Mouse (Mus musculus) liver, embryonic 14.5 days (tissue): ENCODE data around the gene Gm28035. TPM values are rescaled to one million over a fixed set of nuclear protein-coding genes. Genes with fewer than 3 reads are reported as not detected.

ENCODE experiments used
- ATAC-seq: fragments of 200-750 bp; cut with Nextera tagmentation; 2 replicates; pipeline ENCODE4 v1.8.0; 2017; ENCODE audit warnings: moderate number of reproducible peaks, mild to moderate bottlenecking, moderate library complexity; ENCODE audit not compliant: insufficient read depth
- DNase-seq, 3 experiments: peaks; one replicate each; pipeline ENCODE4 v3.0.0-alpha.2; 2012 to 2013; ENCODE audit warnings: low read depth in 3 of 3, low spot score in 3 of 3
- H3K27ac ChIP-seq: fragments of 300-500 bp; sonication (generic); 2 replicates; pipeline ENCODE4 v1.5.1; 2014; ENCODE audit warnings: moderate library complexity, mild to moderate bottlenecking, control low read depth, inconsistent platforms
- H3K27me3 ChIP-seq: fragments of 300-500 bp; sonication (generic); 2 replicates; pipeline ENCODE4 v1.6.1; 2014; ENCODE audit warnings: mild to moderate bottlenecking, low read length, moderate library complexity; ENCODE audit not compliant: control insufficient read depth, insufficient read depth
- H3K36me3 ChIP-seq: fragments of 300-500 bp; sonication (generic); replicated peaks from 2 replicates; pipeline ENCODE4 v1.6.1; 2014; ENCODE audit warnings: low read depth; ENCODE audit not compliant: control insufficient read depth, insufficient read depth
- H3K4me1 ChIP-seq, 2 experiments: fragments of 200-500 bp in 1 of 2; fragments of 300-500 bp in 1 of 2; sonication (generic) in 1 of 2; replicated peaks; 2 replicates each; pipeline ENCODE4 v1.6.1; 2012 to 2014; ENCODE audit warnings: antibody characterized with exemption in 1 of 2, inconsistent platforms in 1 of 2, low read length in 1 of 2; ENCODE audit not compliant: control insufficient read depth in 2 of 2, insufficient read depth in 2 of 2
- H3K4me2 ChIP-seq: fragments of 300-500 bp; sonication (generic); 2 replicates; pipeline ENCODE4 v1.6.1; 2014; ENCODE audit warnings: low read depth, mild to moderate bottlenecking, control low read depth, moderate library complexity
- H3K4me3 ChIP-seq, 2 experiments: fragments of 200-500 bp in 1 of 2; fragments of 300-500 bp in 1 of 2; sonication (generic) in 1 of 2; 2 replicates each; pipeline ENCODE4 v1.5.1; 2012 to 2014; ENCODE audit warnings: low read depth in 2 of 2, low read length in 2 of 2, mild to moderate bottlenecking in 2 of 2, control low read depth in 1 of 2, inconsistent platforms in 1 of 2, moderate library complexity in 1 of 2; ENCODE audit not compliant: insufficient read depth in 1 of 2
- H3K9ac ChIP-seq: fragments of 300-500 bp; sonication (generic); replicated peaks from 2 replicates; pipeline ENCODE4 v1.6.1; 2014; ENCODE audit warnings: mild to moderate bottlenecking, control low read depth, moderate library complexity
- H3K9me3 ChIP-seq: fragments of 300-500 bp; sonication (generic); 2 replicates; pipeline ENCODE4 v1.6.1; 2016; ENCODE audit warnings: low read length, mixed read lengths; ENCODE audit not compliant: control insufficient read depth
- CTCF ChIP-seq: IDR thresholded peaks from 2 replicates; pipeline ENCODE4 v1.5.1; 2016; ENCODE audit warnings: antibody characterized with exemption, low read depth, control low read depth
- EP300 ChIP-seq: IDR thresholded peaks from 2 replicates; pipeline ENCODE4 v1.6.1; 2016; ENCODE audit warnings: antibody characterized with exemption, low read depth
- WGBS: fragments of 180-500 bp; shearing (Covaris S2); extraction: QIAGEN DNeasy Blood & Tissue Kit; methylation state at CpG from one replicate; pipeline ENCODE4 v1.1.7; 2014; ENCODE audit not compliant: insufficient replicate concordance; 5-methylcytosine and 5-hydroxymethylcytosine counted together
- polyA plus RNA-seq, 2 experiments: library from polyadenylated mRNA; depleted of rRNA in 1 of 2; stranded (reverse) in 1 of 2; unstranded in 1 of 2; fragments of >200 nt; fragmentation: Nextera tagmentation in 1 of 2; extraction: Ambion mirVana in 1 of 2; gene quantifications; 2 replicates each; pipeline versions ENCODE4 v1.2.1 to v1.2.3; 2012 to 2014

Gene Gm28035
- polyA plus RNA-seq, 2 experiments = 1.1 TPM; not detected in 1

- H3K4me3 ChIP-seq = peak overlapping the region; percentile 75 to 98
- DNase-seq (no peak), ATAC-seq (no peak)
- peak overlapping the region; percentile 95 for H3K9ac ChIP-seq
- no peaks in the 10 kb centered on the region for H3K27me3 ChIP-seq
- no peaks in the 10 kb centered on the region for H3K36me3 ChIP-seq
- H3K4me1 ChIP-seq = peaks cover 3 to 13% of the 10 kb centered on the region in 2 experiments
- TF ChIP-seq CTCF (no peak), EP300 (no peak)
- 68% methylated on average over 5 of the region's 5 CpGs for WGBS
- H3K4me2 ChIP-seq = peak overlapping the region; percentile 69
- no peak overlapping the region for H3K27ac ChIP-seq
- H3K9me3 ChIP-seq = no peaks in the 10 kb centered on the region
These were observed 44.6 kb downstream of the Gm28035 start for GRCm38 (mm10) chr2:30285004-30285403.

GRCm38 (mm10) chr2:30285416-30286181, 45.2 kb downstream of the Gm28035 start:
- Histone ChIP-seq H3K9me3 (no peaks in the 10 kb centered on the region), H3K9ac (peak overlapping the region; percentile 95), H3K27ac (no peak overlapping the region), H3K4me2 (peak overlapping the region; percentile 69), H3K27me3 (no peaks in the 10 kb centered on the region), H3K36me3 (no peaks in the 10 kb centered on the region), H3K4me3 (peak overlapping the region; percentile 75 to 98), H3K4me1 (peaks cover 3 to 13% of the 10 kb centered on the region in 2 experiments)
- DNase-seq = no peak
- WGBS = 8% methylated on average over 38 of the region's 38 CpGs
- peak; percentile 61 for ATAC-seq
- TF ChIP-seq EP300 (no peak), CTCF (0 out of 2 replicates have a peak, but pooled peaks have one; percentile 3)

- WGBS = under 1% methylated on average over 59 of the region's 68 CpGs
- H3K9ac ChIP-seq = peak within 1 kb of the TSS; percentile 95
- H3K27ac ChIP-seq = peak within 1 kb of the TSS; percentile 60
- no peaks in the 10 kb centered on the region for H3K27me3 ChIP-seq
- H3K36me3 ChIP-seq = no peaks in the 10 kb centered on the region
- H3K4me2 ChIP-seq = peak within 1 kb of the TSS; percentile 69
- peak within 1 kb of the TSS; percentile 75 to 98 for H3K4me3 ChIP-seq
- no peaks in the 10 kb centered on the region for H3K9me3 ChIP-seq
- TF ChIP-seq EP300 (no peak), CTCF (no peak)
- H3K4me1 ChIP-seq = peaks cover 3 to 13% of the 10 kb centered on the region in 2 experiments
- DNase-seq = peak; percentile 87 to 89 (median 89)
- peak; percentile 88 for ATAC-seq
These were observed 46.0 kb downstream of the Gm28035 start, which contains the start of the genes Dolk and Nup188 for GRCm38 (mm10) chr2:30286192-30287026. Dolk (minus strand) TSS chr2:30286334. Nup188 (plus strand) TSS chr2:30286397.

GRCm38 (mm10) chr2:30287027-30287373, 46.6 kb downstream of the Gm28035 start:
- DNase-seq = no peak

GRCm38 (mm10) chr2:30299525-30299924, 59.2 kb downstream of the Gm28035 start:
- Histone ChIP-seq H3K27me3 (no peaks in the 10 kb centered on the region), H3K27ac (no peak overlapping the region), H3K9ac (no peak overlapping the region), H3K9me3 (no peaks in the 10 kb centered on the region), H3K4me2 (no peak overlapping the region), H3K36me3 (peaks cover 42% of the 10 kb centered on the region), H3K4me3 (no peak overlapping the region), H3K4me1 (no peaks in the 10 kb centered on the region)
- 65% methylated on average over 3 of the region's 3 CpGs for WGBS
- ATAC-seq = no peak
- DNase-seq = no peak
- peak; percentile 24; the same call in 1 of the 2 replicates for TF ChIP-seq CTCF
- no peak for TF ChIP-seq EP300

More at GRCm38 (mm10) chr2:30287027-30287373, 46.6 kb downstream of the Gm28035 start:
- Histone ChIP-seq H3K4me3 (peak overlapping the region; percentile 75 to 98), H3K36me3 (no peaks in the 10 kb centered on the region), H3K27ac (peak overlapping the region; percentile 60), H3K4me2 (peak overlapping the region; percentile 69), H3K27me3 (no peaks in the 10 kb centered on the region), H3K9me3 (no peaks in the 10 kb centered on the region), H3K9ac (peak overlapping the region; percentile 95), H3K4me1 (peaks cover 3 to 13% of the 10 kb centered on the region in 2 experiments)
- TF ChIP-seq CTCF (no peak), EP300 (no peak)
- no peak for ATAC-seq
- WGBS = 1% methylated on average over 10 of the region's 10 CpGs
